Mouse (Mus musculus): Measurements from ENCODE around the gene Evx1.

GRCm38 (mm10) chr6:52292328-52292727, 21.0 kb upstream of the Evx1 start:
- TF ChIP-seq ELF1 (IDR thresholded peaks at IDR 0.05; ENCODE audit: low read depth, low read length) (no peak), MAZ (IDR thresholded peaks at IDR 0.05; ENCODE audit: low read depth, low read length) (no peak), CTCF (conservative IDR thresholded peaks at IDR 0.05 in 1 of 2, IDR thresholded peaks at IDR 0.05 in 1 of 2; ENCODE audit: low read depth in 2 of 2, low read length in 2 of 2) (no peak), EP300 (IDR thresholded peaks at IDR 0.05; ENCODE audit: low read length) (peak; percentile 60), POLR2A (IDR thresholded peaks at IDR 0.05; ENCODE audit: low read depth, low read length) (no peak), CHD2 (IDR thresholded peaks at IDR 0.05; ENCODE audit: low read length) (no peak; the same call in 1 of the 2 replicates), USF1 (IDR thresholded peaks at IDR 0.05; ENCODE audit: low read depth, low read length) (no peak)
